Mouse (Mus musculus) kidney, adult 8-10 months (tissue): ENCODE results near the gene Mcts2.

Source experiments
- DNase-seq, 2 experiments: peaks; one replicate each; pipeline ENCODE4 v3.0.0; 2022

The Mcts2 gene

DNA sequence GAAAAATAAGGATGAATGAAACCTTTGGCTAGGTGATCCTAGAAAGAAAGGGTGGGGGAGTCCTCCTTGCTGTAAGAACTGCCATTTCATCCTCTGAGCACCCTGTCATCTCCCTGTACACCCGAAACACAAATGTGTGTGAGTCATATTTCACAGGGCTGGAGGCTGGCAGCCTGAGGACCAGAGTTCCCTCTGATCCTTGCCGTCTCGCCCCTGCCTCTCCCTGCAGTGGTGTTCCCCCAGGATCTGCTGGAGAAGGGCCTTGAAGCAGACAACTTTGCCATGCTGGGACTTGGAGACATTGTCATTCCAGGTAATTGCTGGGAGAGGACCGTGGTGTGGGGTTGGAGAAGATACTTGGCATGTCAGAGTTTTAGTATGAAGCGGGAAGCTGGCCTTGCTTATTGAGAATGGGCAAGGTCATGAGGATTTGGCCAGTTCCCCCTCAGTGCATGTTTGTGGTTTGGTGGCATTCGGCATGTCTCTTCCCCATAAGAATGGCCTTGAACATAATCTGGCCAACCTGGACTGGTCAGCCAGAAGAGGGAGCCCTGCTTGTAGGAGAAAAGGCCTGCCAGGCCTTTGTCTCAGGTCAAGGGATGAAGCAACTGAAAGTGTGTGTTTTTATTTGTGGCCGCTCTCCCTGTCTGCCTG lies 4.9 kb downstream of the Mcts2 start:
- peak in 1 of 2 experiments; percentile 49 for DNase-seq

- DNase-seq = peak in 1 of 2 experiments; percentile 70
These were observed 6.4 kb downstream of the Mcts2 start for GRCm38 (mm10) chr2:152693233-152693632.

GRCm38 (mm10) chr2:152693735-152694134 lies 6.9 kb downstream of the Mcts2 start:
- DNase-seq = no peak

GRCm38 (mm10) chr2:152694708-152695107 lies 7.9 kb downstream of the Mcts2 start:
- DNase-seq = no peak

DNA sequence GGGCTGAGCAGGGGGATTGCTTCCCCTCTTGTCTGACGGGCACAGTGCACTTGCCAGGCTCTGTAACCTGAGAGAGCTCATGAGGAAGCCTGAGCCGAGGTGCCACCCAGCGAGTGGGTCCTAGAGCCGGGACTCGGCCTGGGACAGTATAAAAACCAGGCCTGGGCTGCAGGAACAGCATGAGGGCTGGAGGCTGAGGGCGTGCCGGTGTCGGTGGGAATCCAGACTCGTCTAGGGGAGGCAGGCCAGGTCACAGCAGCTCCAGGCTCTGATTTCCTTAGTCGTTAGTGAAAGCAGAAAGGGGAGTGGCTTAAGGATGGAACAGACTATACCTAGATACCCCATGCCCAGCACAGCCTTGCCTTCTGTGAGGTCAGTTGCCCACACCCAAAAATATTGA lies 9.2 kb downstream of the Mcts2 start:
- no peak for DNase-seq

- DNase-seq = peak; percentile 89 to 94
These were observed 9.8 kb downstream of the Mcts2 start for GRCm38 (mm10) chr2:152696476-152697164.

GRCm38 (mm10) chr2:152700138-152700537 lies 13.3 kb downstream of the Mcts2 start:
- DNase-seq = no peak

DNA sequence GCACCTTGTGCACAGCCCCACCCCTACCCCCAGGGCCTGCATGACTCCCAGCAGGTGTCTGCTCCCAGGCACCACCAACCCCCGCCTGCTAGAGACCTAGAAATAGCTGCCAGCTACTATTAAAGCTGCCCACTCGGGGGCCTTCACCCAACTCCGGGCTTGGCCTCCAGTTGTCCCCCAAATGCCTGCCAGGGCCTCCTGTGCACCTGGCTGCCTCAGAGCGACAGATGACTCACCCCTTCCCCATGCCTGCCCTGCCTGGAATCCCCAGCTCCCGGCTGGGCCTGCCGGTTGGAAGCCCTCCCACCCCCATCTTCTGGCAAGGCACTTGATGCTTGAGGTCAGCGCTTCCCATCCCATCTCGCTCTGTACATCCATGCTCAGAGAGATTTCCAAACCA lies 13.9 kb downstream of the Mcts2 start:
- no peak for DNase-seq

DNA sequence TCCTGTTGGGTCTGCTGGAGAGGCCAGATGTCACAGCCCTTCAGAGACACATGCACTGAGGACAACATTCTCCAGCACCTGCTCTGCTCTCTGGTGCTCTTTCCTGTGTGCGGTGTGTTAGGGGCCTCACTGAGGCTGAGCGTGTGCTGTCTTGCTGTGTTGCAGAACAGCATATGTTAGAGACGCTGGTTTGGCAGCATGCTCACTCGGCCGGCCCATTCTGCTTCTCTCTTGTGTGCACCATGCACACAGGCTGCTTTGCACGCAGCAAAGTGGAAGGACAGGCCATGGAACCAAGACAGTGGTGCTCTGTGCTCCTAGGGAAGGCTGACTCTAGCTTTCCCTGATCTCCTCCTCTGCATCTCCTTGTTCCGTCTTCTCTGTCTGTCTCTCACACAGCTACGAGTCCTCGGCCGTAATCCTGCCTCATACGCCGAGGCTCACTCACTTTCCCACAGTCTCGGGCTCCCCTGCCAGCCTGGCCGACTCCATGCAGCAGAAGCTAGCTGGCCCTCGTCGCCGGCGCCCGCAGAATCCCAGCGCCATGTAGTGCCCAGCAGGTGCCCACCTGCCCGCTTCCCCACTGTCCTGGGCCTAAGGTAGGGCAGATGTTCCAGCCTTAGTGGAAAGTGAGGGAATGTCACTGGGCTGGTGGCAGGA lies 16.9 kb downstream of the Mcts2 start:
- DNase-seq = no peak

GRCm38 (mm10) chr2:152704256-152704605 lies 17.4 kb downstream of the Mcts2 start:
- DNase-seq = no peak

DNA sequence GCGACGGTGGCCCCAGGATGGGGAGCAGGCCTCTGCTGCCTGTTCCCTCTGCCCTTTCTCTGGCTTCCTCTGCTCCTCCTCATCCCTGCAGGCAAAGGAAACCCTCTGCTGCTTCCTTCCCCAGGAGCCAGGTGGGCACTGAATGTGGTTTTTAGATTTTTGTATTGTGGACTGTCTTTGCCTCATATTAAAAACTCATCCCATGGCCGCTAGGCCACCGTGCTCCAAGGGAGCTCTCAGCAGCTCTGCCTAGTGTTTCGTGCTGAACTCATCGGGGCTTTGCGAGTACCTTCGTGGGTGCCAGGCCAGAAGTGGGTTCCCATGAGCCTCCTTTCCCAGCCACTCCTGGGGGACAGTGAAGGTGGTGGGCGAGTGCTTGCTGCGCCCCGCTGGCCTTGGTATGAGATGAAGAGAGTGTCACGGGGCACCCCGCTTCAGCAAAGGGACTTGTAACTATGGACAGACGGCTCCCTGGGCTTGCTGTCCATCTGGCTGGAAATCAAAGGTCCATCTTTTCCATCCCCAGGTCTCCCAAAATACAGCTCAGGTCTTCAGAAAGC lies 18.1 kb downstream of the Mcts2 start:
- DNase-seq = no peak

GRCm38 (mm10) chr2:152705993-152706571 lies 19.2 kb downstream of the Mcts2 start:
- peak; percentile 64 to 73 for DNase-seq

GRCm38 (mm10) chr2:152707186-152707585 lies 20.4 kb downstream of the Mcts2 start:
- no peak for DNase-seq

GRCm38 (mm10) chr2:152707627-152708026 lies 20.8 kb downstream of the Mcts2 start:
- DNase-seq = peak; percentile 94 to 96

GRCm38 (mm10) chr2:152709066-152709465 lies 22.2 kb downstream of the Mcts2 start:
- no peak for DNase-seq

DNA sequence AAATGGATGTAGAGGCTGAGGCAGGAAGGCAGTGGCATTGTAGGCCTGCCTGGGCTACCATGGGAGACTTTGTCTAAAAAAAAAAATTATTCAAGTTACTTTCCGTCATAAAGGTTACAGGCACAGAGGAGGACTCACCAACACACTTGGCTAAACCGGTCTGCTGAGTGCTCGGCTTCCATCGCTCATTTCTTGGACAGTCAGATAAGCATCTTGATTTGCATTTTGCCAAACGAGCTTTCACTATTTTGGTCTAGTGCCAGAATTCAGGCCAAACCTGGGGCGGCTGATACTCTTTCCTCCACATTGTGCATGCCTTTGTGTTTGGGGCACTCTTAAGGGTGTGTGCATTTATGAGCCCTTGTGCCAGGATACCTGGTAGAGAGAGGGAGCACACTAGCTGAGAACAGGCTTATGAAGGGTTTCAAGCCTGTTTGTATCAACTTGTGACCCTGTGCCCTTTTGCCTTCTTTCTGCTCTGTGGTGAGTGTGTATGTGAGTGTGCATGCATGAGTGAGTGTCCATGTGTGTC lies 29.5 kb downstream of the Mcts2 start:
- no peak for DNase-seq

DNA sequence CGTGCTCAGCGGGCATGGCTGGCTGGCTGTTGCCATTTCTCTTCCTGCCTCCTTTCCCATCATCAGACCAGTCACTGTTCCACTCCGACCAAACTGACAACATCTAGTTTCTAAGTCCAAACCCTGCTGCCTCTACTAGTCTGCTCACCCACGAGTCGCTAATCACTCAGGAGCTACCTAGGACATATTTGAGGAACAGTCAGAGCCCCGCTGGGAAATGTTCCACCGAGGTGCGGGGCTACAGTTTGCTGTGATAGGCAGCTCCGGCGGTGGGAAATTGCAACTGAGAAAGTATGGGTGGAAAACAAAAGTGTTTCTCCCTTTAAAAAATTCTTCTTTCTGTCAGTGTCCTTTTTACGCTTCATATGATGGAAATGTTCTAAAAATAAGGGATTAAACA lies 30.8 kb downstream of the Mcts2 start:
- no peak for DNase-seq

GRCm38 (mm10) chr2:152718076-152718475 lies 31.2 kb downstream of the Mcts2 start:
- DNase-seq = no peak

DNA sequence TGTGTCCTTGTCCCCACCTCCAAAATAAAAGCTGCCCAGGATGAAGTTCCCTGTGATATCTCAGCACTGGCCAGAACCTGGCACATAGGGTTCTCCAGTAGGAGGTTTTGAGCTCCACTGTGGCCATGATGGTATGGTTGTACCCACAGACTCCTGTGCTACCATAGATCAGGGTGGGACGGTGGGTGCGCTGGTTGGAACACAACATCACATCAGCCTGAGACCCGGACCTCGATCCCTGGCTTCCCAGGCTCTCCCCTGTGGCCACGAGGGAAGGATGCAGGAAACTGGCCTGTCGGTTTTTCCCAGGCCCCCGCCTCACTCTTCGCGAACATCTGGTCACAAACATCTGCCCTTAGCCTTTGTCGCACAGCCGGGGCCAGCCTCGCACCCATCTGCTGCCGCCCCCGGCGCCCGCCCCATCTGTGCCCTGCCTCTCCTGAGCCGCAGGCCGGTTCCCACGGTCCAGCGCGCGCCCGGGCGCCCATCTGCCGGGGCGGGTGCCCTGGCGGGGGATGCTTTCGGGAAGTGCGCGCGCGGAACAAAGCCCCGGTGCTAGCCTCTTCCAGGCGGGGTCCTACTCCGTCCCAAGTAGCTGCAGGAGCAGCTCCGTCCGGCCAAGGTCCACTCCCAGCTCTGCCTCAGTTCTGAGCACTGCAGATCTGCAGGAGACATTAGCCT lies 37.0 kb downstream of the Mcts2 start:
- no peak for DNase-seq

DNA sequence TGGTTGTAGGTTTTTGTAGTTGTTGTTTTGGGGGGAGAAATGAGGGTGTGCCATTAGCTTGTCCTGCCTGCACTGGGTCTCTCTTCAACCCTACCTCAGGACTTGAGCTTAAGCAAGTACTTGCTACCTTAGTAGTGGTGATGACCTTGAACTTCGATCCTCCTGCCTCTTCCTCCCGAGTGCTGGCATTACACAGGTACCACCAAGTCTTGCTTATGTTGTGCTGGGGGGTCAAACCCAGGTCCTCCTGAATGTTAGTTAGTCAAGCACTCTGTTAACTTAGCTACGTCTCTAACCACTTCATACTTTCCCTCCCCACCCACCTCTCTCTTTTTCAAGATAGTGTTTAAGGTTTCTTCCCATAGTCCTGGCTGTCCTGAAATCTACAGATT lies 37.5 kb downstream of the Mcts2 start:
- DNase-seq = no peak

DNA sequence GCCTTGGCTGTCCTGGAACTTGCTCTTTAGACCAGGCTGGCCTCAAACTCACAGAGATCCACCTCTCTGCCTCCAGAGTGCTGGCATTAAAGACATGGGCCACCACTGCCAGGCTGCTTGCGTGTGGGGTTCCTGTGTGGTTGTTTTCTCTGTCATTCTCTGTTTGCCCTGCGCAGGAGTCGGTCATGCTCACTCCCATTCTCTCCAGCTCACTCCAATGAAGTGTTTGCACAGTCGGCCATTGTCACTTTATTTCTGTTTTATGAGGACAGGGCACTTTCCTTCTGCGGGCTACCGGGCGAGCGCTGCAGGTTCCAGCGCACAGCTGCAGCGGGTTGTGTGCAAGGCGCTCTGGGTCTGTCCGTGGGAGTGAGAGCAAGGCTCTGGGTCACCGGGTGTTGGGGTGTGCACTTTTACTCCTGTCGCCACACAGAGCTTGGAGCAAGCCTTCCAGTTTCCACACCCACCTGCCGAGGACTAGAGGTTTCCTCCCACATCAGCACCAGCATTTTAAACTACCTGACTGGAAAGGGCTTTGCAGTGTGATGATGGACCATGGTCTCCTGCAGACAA lies 38.4 kb downstream of the Mcts2 start:
- DNase-seq = no peak

GRCm38 (mm10) chr2:152726213-152726612 lies 39.4 kb downstream of the Mcts2 start:
- no peak for DNase-seq
